Mouse (Mus musculus): ENCODE results near the gene Zfp759. TPM values are rescaled to one million over a fixed set of nuclear protein-coding genes. Genes with fewer than 3 reads are reported as not detected.

Zfp759 gene
- total RNA-seq (2023; ENCODE audit: inconsistent age), result 3.6 to 7.5 TPM (median 5.7 TPM) in 4 replicates

GRCm38 (mm10) chr13:67121360-67121759, at the start of gene Zfp759:
Gene Zfp759, plus strand, starts transcription at chr13:67121660.

GRCm38 (mm10) chr13:67097876-67098275, 23.6 kb upstream of the Zfp759 start, which contains the start of gene Zfp708:
Gene Zfp708, minus strand, starts transcription at chr13:67097976.

GRCm38 (mm10) chr13:67108194-67108820, 13.2 kb upstream of the Zfp759 start, which contains the start of gene Gm28557:
Gene Gm28557, minus strand, starts transcription at chr13:67108604.

GRCm38 (mm10) chr13:67116163-67116562, 5.3 kb upstream of the Zfp759 start, which contains the start of gene Rslcan18:
Gene Rslcan18, minus strand, starts transcription at chr13:67116263.

GRCm38 (mm10) chr13:67172991-67173722, 51.7 kb downstream of the Zfp759 start, which contains the start of gene Rsl1:
Gene Rsl1, plus strand, starts transcription at chr13:67173182.

Other genes with a start within 250 kb of the Zfp759 start
- gene Gm10767, start 216.7 kb upstream of the Zfp759 start, total RNA-seq (2023; ENCODE audit: inconsistent age), result 1.1 to 2.6 TPM (median 1.3 TPM) in 4 replicates
- 4.5 to 6.4 TPM (median 5.5 TPM) in 4 replicates for gene Zfp712, start 60.5 kb upstream of the Zfp759 start, total RNA-seq (2023; ENCODE audit: inconsistent age)
- 0.51 to 2.5 TPM (median 2.0 TPM) in 3 of 4 replicates, not detected in the other for gene Zfp708, start 23.7 kb upstream of the Zfp759 start, total RNA-seq (2023; ENCODE audit: inconsistent age)
- gene Gm28557, start 13.1 kb upstream of the Zfp759 start, total RNA-seq (2023; ENCODE audit: inconsistent age), result 3.0 to 5.4 TPM (median 4.6 TPM) in 4 replicates
- gene Rslcan18, start 5.4 kb upstream of the Zfp759 start, total RNA-seq (2023; ENCODE audit: inconsistent age), result 0.29 to 0.99 TPM (median 0.50 TPM) in 4 replicates
- gene Rsl1, start 51.5 kb downstream of the Zfp759 start, total RNA-seq (2023; ENCODE audit: inconsistent age), result 10.3 to 17.8 TPM (median 12.6 TPM) in 4 replicates
- gene Zfp455, start 72.8 kb downstream of the Zfp759 start, total RNA-seq (2023; ENCODE audit: inconsistent age), result 2.8 to 3.3 TPM (median 3.1 TPM) in 4 replicates
- gene Zfp458, start 156.8 kb downstream of the Zfp759 start, total RNA-seq (2023; ENCODE audit: inconsistent age), result 2.3 to 3.8 TPM (median 2.9 TPM) in 4 replicates
- gene Zfp457, start 184.8 kb downstream of the Zfp759 start, total RNA-seq (2023; ENCODE audit: inconsistent age), result 2.0 to 3.5 TPM (median 2.8 TPM) in 4 replicates
- 11.3 to 16.0 TPM (median 13.5 TPM) in 4 replicates for gene Zfp595, start 210.9 kb downstream of the Zfp759 start, total RNA-seq (2023; ENCODE audit: inconsistent age)
- gene Gm28044, start 238.9 kb downstream of the Zfp759 start, total RNA-seq (2023; ENCODE audit: inconsistent age), result 2.5 to 6.7 TPM (median 6.6 TPM) in 3 of 4 replicates, not detected in the other
- gene Zfp953, start 238.9 kb downstream of the Zfp759 start, total RNA-seq (2023; ENCODE audit: inconsistent age), result 7.8 to 9.4 TPM (median 7.9 TPM) in 4 replicates

Data from B cell, adult (primary cell).